Mouse (Mus musculus) embryonic fibroblast, embryonic 13.5 days (primary cell): ENCODE measurements around the gene Myo15.

Experiments used
- CTCF ChIP-seq: IDR thresholded peaks from 2 replicates; pipeline ENCODE4 v1.5.1; 2011; ENCODE audit warnings: mild to moderate bottlenecking, control low read depth, low read length, moderate library complexity, borderline replicate concordance; ENCODE audit not compliant: insufficient read depth
- POLR2A ChIP-seq: IDR thresholded peaks from 2 replicates; pipeline ENCODE4 v1.6.1; 2011; ENCODE audit warnings: low read depth, mild to moderate bottlenecking, control low read depth, low read length, moderate library complexity

GRCm38 (mm10) chr11:60435133-60435532 lies 34.0 kb upstream of the Myo15 start:
- TF ChIP-seq CTCF (no peak), POLR2A (no peak)
